Mouse (Mus musculus) hindbrain, embryonic 10.5 days (tissue): ENCODE measurements around the gene Casz1. TPM values are rescaled to one million over a fixed set of nuclear protein-coding genes. Genes with fewer than 3 reads are reported as not detected.
A peak's percentile ranks its signal among the peaks of the same experiment; 100 is the strongest.

Source experiments
- DNase-seq: peaks from one replicate; pipeline ENCODE4 v3.0.0-alpha.2; 2017; ENCODE audit warnings: low spot score
- H3K27ac ChIP-seq: fragments of 300-500 bp; sonication (generic); 2 replicates; pipeline ENCODE4 v1.5.1; 2016; ENCODE audit warnings: mild to moderate bottlenecking, moderate library complexity
- H3K27me3 ChIP-seq: fragments of 300-500 bp; sonication (generic); 2 replicates; pipeline ENCODE4 v1.6.1; 2016; ENCODE audit warnings: mild to moderate bottlenecking; ENCODE audit not compliant: poor library complexity, insufficient read depth, severe bottlenecking
- H3K36me3 ChIP-seq: fragments of 300-500 bp; sonication (generic); 2 replicates; pipeline ENCODE4 v1.6.1; 2016; ENCODE audit warnings: mild to moderate bottlenecking, moderate library complexity
- H3K4me1 ChIP-seq: fragments of 300-500 bp; sonication (generic); replicated peaks from 2 replicates; pipeline ENCODE4 v1.6.1; 2016; ENCODE audit warnings: mild to moderate bottlenecking
- H3K4me3 ChIP-seq: fragments of 300-500 bp; sonication (generic); 2 replicates; pipeline ENCODE4 v1.5.1; 2016; ENCODE audit warnings: mild to moderate bottlenecking, moderate library complexity
- H3K9me3 ChIP-seq: fragments of 300-500 bp; sonication (generic); 2 replicates; pipeline ENCODE4 v1.6.1; 2016; ENCODE audit warnings: mild to moderate bottlenecking, moderate library complexity
- WGBS: fragments of 180-500 bp; shearing (Covaris S2); methylation state at CpG from one replicate; pipeline ENCODE4 v1.1.7; 2016; 5-methylcytosine and 5-hydroxymethylcytosine counted together
- polyA plus RNA-seq: library from polyadenylated mRNA; unstranded; fragments of >200 nt; fragmentation: Nextera tagmentation; extraction: Ambion mirVana; gene quantifications from 2 replicates; pipeline ENCODE4 v1.2.1, GENCODE M21; 2016

Casz1 gene
- polyA plus RNA-seq, 1 experiment from 2014 or later: 14.4 TPM

GRCm38 (mm10) chr4:148984701-148985540 is 180.7 kb downstream of the Casz1 start:
- Histone ChIP-seq H3K36me3 (peaks cover 15% of the 10 kb centered on the region), H3K27me3 (no peaks in the 10 kb centered on the region), H3K4me3 (no peak overlapping the region), H3K4me1 (peaks cover 54% of the 10 kb centered on the region), H3K27ac (peak overlapping the region; percentile 59; the same call in 1 of the 2 replicates), H3K9me3 (no peaks in the 10 kb centered on the region)
- DNase-seq: peak; percentile 25
- WGBS: 55% methylated on average over 19 of the region's 19 CpGs

- peak; percentile 49 for DNase-seq
- 40% methylated on average over 24 of the region's 24 CpGs for WGBS
- H3K27ac ChIP-seq: peak overlapping the region; percentile 59; the same call in 1 of the 2 replicates
- H3K4me1 ChIP-seq: peaks cover 45% of the 10 kb centered on the region
- no peaks in the 10 kb centered on the region for H3K27me3 ChIP-seq
- no peak overlapping the region for H3K4me3 ChIP-seq
- H3K36me3 ChIP-seq: peaks cover 15% of the 10 kb centered on the region
- no peaks in the 10 kb centered on the region for H3K9me3 ChIP-seq
These were observed 181.6 kb downstream of the Casz1 start for GRCm38 (mm10) chr4:148985541-148986476.

GRCm38 (mm10) chr4:148990038-148990437 is 185.8 kb downstream of the Casz1 start:
- no peak overlapping the region for H3K27ac ChIP-seq
- no peaks in the 10 kb centered on the region for H3K9me3 ChIP-seq
- H3K36me3 ChIP-seq: no peaks in the 10 kb centered on the region
- H3K27me3 ChIP-seq: no peaks in the 10 kb centered on the region
- H3K4me1 ChIP-seq: peaks cover 30% of the 10 kb centered on the region
- no peak overlapping the region for H3K4me3 ChIP-seq
- DNase-seq: no peak
- 51% methylated on average over 2 of the region's 2 CpGs for WGBS

- 90% methylated on average over 5 of the region's 5 CpGs for WGBS
- DNase-seq: no peak
- H3K9me3 ChIP-seq: no peaks in the 10 kb centered on the region
- no peaks in the 10 kb centered on the region; the same call in 1 of the 2 replicates for H3K4me1 ChIP-seq
- H3K27me3 ChIP-seq: no peaks in the 10 kb centered on the region
- no peak overlapping the region for H3K4me3 ChIP-seq
- H3K36me3 ChIP-seq: peaks cover 9% of the 10 kb centered on the region; the same call in 1 of the 2 replicates
- no peak overlapping the region for H3K27ac ChIP-seq
These were observed 189.7 kb downstream of the Casz1 start for GRCm38 (mm10) chr4:148993948-148994347.

- no peaks in the 10 kb centered on the region for H3K4me1 ChIP-seq
These were observed 196.5 kb downstream of the Casz1 start for GRCm38 (mm10) chr4:149000746-149001145.

DNA sequence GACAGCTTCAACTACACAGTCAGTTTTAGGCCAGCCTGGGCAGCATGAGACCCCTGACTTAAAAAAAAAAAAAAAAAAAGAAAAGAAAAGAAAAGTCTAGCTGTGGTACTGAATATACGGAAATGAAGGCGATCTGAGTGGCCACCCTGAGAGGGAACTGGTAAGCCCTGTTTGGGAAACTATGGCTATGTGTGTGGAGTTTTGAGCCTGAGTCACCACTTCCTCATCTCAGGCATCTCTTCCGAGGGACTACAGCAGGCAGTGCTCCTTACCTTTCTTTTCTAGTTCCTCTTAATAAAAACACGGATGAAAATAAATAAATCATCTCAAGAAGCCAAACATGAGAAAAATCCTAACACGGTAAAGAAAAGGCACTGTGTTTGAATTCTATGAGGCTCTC is 197.3 kb downstream of the Casz1 start:
- H3K4me3 ChIP-seq: no peak overlapping the region

More at GRCm38 (mm10) chr4:149000746-149001145, 196.5 kb downstream of the Casz1 start:
- H3K9me3 ChIP-seq: no peaks in the 10 kb centered on the region
- 91% methylated on average over 6 of the region's 6 CpGs for WGBS
- H3K36me3 ChIP-seq: peaks cover 20% of the 10 kb centered on the region
- no peak for DNase-seq
- H3K27ac ChIP-seq: no peak overlapping the region
- no peak overlapping the region for H3K4me3 ChIP-seq
- H3K27me3 ChIP-seq: no peaks in the 10 kb centered on the region

DNA sequence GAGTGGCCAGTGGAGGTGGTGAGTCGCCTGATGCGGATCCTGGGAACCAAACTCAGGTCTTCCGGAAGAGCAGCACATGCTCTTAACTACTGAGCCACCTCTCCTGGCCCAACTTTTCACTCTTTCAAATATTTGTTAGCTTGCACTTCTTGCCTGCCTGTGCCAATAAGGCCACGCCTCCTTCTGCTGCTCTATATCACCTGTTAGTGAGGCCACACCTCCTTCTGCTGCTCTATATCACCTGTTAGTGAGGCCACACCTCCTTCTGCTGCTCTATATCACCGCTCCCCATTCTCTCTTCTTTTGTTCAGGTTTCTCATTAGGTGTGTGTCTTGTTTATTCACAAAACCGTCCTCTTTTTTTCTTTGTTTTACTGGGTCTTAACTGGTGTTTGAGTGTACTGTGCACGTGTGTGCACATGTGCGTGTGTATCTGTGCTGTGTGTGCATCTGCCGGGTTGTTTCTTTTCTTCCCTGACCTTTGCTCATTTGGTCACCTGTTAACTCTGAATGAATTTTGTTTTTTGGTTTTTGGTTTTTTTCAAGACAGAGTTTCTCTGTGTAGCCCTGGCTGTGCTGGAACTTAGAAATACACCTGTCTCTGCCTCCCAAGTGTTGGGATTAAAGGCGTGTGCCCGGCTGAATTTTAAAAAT is 198.3 kb downstream of the Casz1 start:
- Histone ChIP-seq H3K9me3 (no peaks in the 10 kb centered on the region), H3K4me3 (no peak overlapping the region), H3K4me1 (no peaks in the 10 kb centered on the region), H3K27me3 (no peaks in the 10 kb centered on the region), H3K36me3 (peaks cover 20% of the 10 kb centered on the region), H3K27ac (no peak overlapping the region)
- DNase-seq: no peak
- 95% methylated on average over 11 of the region's 11 CpGs for WGBS

More for the DNA sequence above, 197.3 kb downstream of the Casz1 start:
- Histone ChIP-seq H3K4me1 (no peaks in the 10 kb centered on the region), H3K27me3 (no peaks in the 10 kb centered on the region), H3K36me3 (peaks cover 20% of the 10 kb centered on the region), H3K27ac (no peak overlapping the region), H3K9me3 (no peaks in the 10 kb centered on the region)
- whole genome bisulfite sequencing: 90% methylated on average over 5 of the region's 5 CpGs
- DNase-seq: no peak

Other genes with a start within 250 kb of the Casz1 start
- 92.9 and 97.4 TPM in 2 replicates for gene Exosc10, start 246.0 kb upstream of the Casz1 start, polyA plus RNA-seq
- gene Srm, start 212.9 kb upstream of the Casz1 start, polyA plus RNA-seq: 190 and 218 TPM in 2 replicates
- 0.09 TPM in 1 of 2 replicates, not detected in the other for gene Masp2, start 201.9 kb upstream of the Casz1 start, polyA plus RNA-seq
- gene Tardbp, start 177.4 kb upstream of the Casz1 start, polyA plus RNA-seq: 302 and 421 TPM in 2 replicates
- gene Gm572, start 161.1 kb upstream of the Casz1 start, polyA plus RNA-seq: not detected in 2 replicates